Mouse (Mus musculus) neutrophil, adult 5-6 weeks (primary cell): ENCODE data around the gene Lage3. TPM values are rescaled to one million over a fixed set of nuclear protein-coding genes. Genes with fewer than 3 reads are reported as not detected.

Experiments
- total RNA-seq: library from RNA; stranded (forward); fragments of 200-1000 nt; gene quantifications from 2 replicates; pipeline ENCODE4 v1.2.3, GENCODE M21; 2017

The Lage3 gene
- total RNA-seq, 1 experiment from 2014 or later, result 4.5 TPM

Other genes starting within 250 kb of the Lage3 start
- not detected in 2 replicates for gene Opn1mw, start 226.2 kb downstream of the Lage3 start, total RNA-seq
- gene Mecp2, start 218.3 kb downstream of the Lage3 start, total RNA-seq, result 27.6 and 28.6 TPM in 2 replicates
- not detected in 2 replicates for gene Tex28, start 185.8 kb downstream of the Lage3 start, total RNA-seq
- gene Tktl1, start 176.4 kb downstream of the Lage3 start, total RNA-seq, result 0.35 and 0.49 TPM in 2 replicates
- gene Flna, start 103.8 kb downstream of the Lage3 start, total RNA-seq, result 1,056 and 1,114 TPM in 2 replicates
- gene Emd, start 98.9 kb downstream of the Lage3 start, total RNA-seq, result 61.5 and 63.0 TPM in 2 replicates
- 816 and 927 TPM in 2 replicates for gene Rpl10, start 82.8 kb downstream of the Lage3 start, total RNA-seq
- gene Taz, start 71.7 kb downstream of the Lage3 start, total RNA-seq, result 124 and 125 TPM in 2 replicates
- 31.2 and 32.5 TPM in 2 replicates for gene Dnase1l1, start 71.3 kb downstream of the Lage3 start, total RNA-seq
- 400 and 416 TPM in 2 replicates for gene Atp6ap1, start 56.5 kb downstream of the Lage3 start, total RNA-seq
- gene Gdi1, start 48.6 kb downstream of the Lage3 start, total RNA-seq, result 256 and 284 TPM in 2 replicates
- 85.7 and 97.0 TPM in 2 replicates for gene Fam50a, start 40.6 kb downstream of the Lage3 start, total RNA-seq
- 2.9 and 3.4 TPM in 2 replicates for gene Plxna3, start 24.6 kb downstream of the Lage3 start, total RNA-seq
- gene Ubl4a, start 19.6 kb upstream of the Lage3 start, total RNA-seq, result 7.8 and 7.9 TPM in 2 replicates
- 12.9 and 14.2 TPM in 2 replicates for gene Slc10a3, start 19.7 kb upstream of the Lage3 start, total RNA-seq
- gene Fam3a, start 39.7 kb upstream of the Lage3 start, total RNA-seq, result 22.6 and 27.9 TPM in 2 replicates
- gene Ikbkg, start 39.7 kb upstream of the Lage3 start, total RNA-seq, result 48.4 and 59.4 TPM in 2 replicates
- 95.0 and 103 TPM in 2 replicates for gene G6pdx, start 75.6 kb upstream of the Lage3 start, total RNA-seq
- not detected in 2 replicates for gene Gm6880, start 127.8 kb upstream of the Lage3 start, total RNA-seq
- not detected in 2 replicates for gene Olfr1326-ps1, start 221.3 kb upstream of the Lage3 start, total RNA-seq
- not detected in 2 replicates for gene Olfr1325, start 239.1 kb upstream of the Lage3 start, total RNA-seq